Mouse (Mus musculus): ENCODE measurements around the gene D7Ertd443e. TPM values are rescaled to one million over a fixed set of nuclear protein-coding genes. Genes with fewer than 3 reads are reported as not detected.

D7Ertd443e gene
- polyA plus RNA-seq, 1 experiment from 2014 or later, result not detected

DNA sequence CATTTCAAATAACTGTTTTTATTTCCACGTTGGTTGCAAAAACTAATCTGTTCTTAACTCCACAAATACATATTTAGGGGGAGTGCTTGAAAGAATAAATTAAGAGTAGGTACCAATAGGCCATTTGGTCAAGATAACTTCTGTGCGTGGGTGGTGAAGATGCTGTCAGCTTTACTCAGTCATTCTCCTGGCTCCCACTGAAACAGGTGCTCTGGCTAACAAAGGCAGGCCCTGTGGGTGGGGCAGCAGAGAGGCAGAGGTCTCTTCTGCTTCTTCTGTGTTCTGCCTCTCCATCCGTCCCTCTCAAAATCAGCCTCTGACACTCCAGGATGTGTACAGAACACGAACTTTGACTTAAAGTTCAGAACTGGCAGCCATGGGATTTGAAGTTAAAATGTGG, 119.7 kb downstream of the D7Ertd443e start:
- H3K9ac ChIP-seq (ENCODE audit: low read length), result no peak overlapping the region
- 69% methylated on average over 4 of the region's 4 CpGs for WGBS
- no peak overlapping the region for H3K4me3 ChIP-seq (ENCODE audit: low read depth, low read length)
- no peak overlapping the region for H3K27ac ChIP-seq (ENCODE audit: low read depth, low read length)
- H3K36me3 ChIP-seq (ENCODE audit: control insufficient read depth, insufficient read depth, low read length), result no peaks in the 10 kb centered on the region
- H3K4me2 ChIP-seq (ENCODE audit: low read depth, low read length, severe bottlenecking), result no peak overlapping the region
- H3K9me3 ChIP-seq (ENCODE audit: control insufficient read depth, low read length), result no peaks in the 10 kb centered on the region
- DNase-seq (ENCODE audit: low spot score) (no peak), ATAC-seq (replicated peaks; ENCODE audit: low FRiP score) (no peak)
- H3K27me3 ChIP-seq (ENCODE audit: control insufficient read depth, insufficient read depth, low read length), result no peaks in the 10 kb centered on the region
- H3K4me1 ChIP-seq (replicated peaks; ENCODE audit: control insufficient read depth, insufficient read depth, low read length), result no peaks in the 10 kb centered on the region

DNA sequence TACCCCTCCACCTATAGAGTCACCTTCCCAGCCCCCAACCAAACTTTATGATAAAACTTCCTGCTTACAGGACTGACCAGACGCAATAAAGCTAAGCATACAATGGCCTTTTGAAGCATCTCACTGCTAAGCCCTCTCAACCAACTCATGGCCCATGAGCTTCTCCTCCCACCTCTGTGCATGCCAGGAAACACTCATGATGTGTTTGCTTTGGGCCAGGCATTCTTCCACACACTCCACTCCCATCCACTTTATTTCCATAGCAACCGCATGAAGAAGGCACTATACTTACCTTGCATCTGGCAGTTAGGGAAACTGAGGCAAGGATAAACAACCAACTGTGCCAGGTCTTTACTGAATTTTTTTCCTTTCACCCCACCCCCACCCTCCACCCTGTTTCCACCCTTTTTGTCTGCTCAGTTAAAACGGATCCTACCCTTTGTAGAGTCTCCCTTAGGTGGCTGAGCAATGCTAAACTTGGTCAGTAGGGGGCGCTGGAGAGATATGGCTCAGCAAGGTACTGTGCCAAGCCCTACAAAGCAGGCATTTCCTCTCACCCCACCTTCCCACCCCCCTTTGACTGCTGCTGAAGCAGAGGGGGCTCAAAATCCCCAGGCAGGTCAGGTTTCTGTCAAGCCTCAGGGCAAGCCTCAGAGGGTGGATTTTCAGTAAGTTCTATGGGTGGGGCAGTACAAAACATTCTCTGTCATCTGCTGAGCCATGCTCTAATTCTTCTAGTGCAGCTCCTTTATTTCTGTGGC, 122.1 kb downstream of the D7Ertd443e start:
- Histone ChIP-seq H3K36me3 (ENCODE audit: control insufficient read depth, insufficient read depth, low read length) (no peaks in the 10 kb centered on the region), H3K9ac (ENCODE audit: low read length) (no peak overlapping the region), H3K27ac (ENCODE audit: low read depth, low read length) (no peak overlapping the region), H3K4me3 (ENCODE audit: low read depth, low read length) (no peak overlapping the region), H3K9me3 (ENCODE audit: control insufficient read depth, low read length) (no peaks in the 10 kb centered on the region), H3K4me1 (replicated peaks; ENCODE audit: control insufficient read depth, insufficient read depth, low read length) (no peaks in the 10 kb centered on the region), H3K27me3 (ENCODE audit: control insufficient read depth, insufficient read depth, low read length) (no peaks in the 10 kb centered on the region), H3K4me2 (ENCODE audit: low read depth, low read length, severe bottlenecking) (no peak overlapping the region)
- DNase-seq (ENCODE audit: low spot score) (peak; percentile 82), ATAC-seq (replicated peaks; ENCODE audit: low FRiP score) (peak; percentile 53; the same call in 1 of the 2 replicates)
- 41% methylated on average over 4 of the region's 4 CpGs for WGBS

DNA sequence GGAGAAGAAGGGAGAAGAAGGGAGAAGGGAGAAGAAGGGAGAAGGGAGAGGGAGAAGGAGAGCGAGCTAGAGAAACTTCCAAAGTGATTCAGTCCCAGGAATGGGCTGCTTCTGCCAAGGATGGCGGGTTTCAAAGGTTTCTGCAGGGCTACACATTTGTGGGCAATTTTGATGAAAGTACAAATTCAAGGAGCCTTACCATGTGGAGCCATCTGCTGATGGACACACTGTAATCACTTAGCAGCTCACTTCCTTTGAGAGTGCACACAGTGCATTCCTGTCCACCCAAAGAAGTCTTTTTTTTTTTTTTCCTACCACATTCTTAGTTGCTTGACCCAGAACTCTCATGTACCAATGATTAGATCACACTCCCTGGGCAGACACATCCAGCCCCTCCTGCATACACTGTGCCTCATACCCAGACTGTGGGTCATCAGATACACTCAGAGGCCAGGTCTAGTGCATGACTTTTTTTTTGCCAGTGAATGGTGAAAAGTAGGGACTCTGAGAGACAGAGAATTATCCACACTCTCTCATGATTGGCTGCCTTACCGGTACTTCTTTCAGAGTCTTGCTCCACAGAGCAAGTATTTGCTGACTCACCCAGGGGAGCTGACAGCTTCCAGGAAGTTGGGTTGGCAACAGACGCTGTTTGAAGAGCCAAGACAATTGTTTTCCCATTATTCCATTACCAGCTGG, 124.3 kb downstream of the D7Ertd443e start:
- 67% methylated on average over 4 of the region's 4 CpGs for WGBS

DNA sequence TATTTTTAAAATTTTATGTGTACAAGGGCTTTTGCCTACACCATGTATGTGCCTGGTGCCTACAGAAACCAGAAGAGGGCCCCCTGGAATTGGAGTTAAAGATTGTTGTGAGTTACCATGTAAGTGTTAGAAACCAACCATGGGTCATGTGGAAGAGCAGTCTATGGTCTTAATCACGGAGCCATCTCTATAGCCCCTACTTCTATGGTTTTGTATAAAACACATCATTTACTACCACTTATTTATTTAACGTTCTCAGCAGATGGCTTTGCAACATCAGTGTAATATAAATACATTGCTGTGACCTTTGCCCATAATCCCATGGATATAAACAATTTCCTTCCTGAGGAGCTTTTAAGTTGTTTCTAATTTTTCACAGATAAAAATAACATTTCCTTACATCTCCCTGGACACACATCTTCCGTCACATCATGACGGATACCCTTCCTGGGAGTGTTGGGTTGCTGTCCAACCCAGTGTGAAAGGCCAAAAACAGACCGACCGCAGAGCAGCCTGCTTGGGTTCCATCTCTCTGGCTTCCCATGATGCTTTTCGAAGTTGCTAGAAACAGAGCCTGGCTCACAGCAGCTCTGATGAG, 135.1 kb downstream of the D7Ertd443e start:
- Histone ChIP-seq H3K4me1 (replicated peaks; ENCODE audit: control insufficient read depth, insufficient read depth, low read length) (no peaks in the 10 kb centered on the region), H3K4me3 (ENCODE audit: low read depth, low read length) (no peak overlapping the region), H3K9me3 (ENCODE audit: control insufficient read depth, low read length) (no peaks in the 10 kb centered on the region), H3K36me3 (ENCODE audit: control insufficient read depth, insufficient read depth, low read length) (no peaks in the 10 kb centered on the region), H3K27ac (ENCODE audit: low read depth, low read length) (no peak overlapping the region), H3K9ac (ENCODE audit: low read length) (no peak overlapping the region), H3K4me2 (ENCODE audit: low read depth, low read length, severe bottlenecking) (no peak overlapping the region), H3K27me3 (ENCODE audit: control insufficient read depth, insufficient read depth, low read length) (no peaks in the 10 kb centered on the region)
- ATAC-seq (replicated peaks; ENCODE audit: low FRiP score) (no peak), DNase-seq (ENCODE audit: low spot score) (no peak)
- 90% methylated on average over 7 of the region's 7 CpGs for WGBS

More for the DNA sequence above, 124.3 kb downstream of the D7Ertd443e start:
- H3K9ac ChIP-seq (ENCODE audit: low read length), result no peak overlapping the region
- no peaks in the 10 kb centered on the region for H3K27me3 ChIP-seq (ENCODE audit: control insufficient read depth, insufficient read depth, low read length)
- DNase-seq (ENCODE audit: low spot score) (no peak), ATAC-seq (replicated peaks; ENCODE audit: low FRiP score) (no peak)
- H3K9me3 ChIP-seq (ENCODE audit: control insufficient read depth, low read length), result no peaks in the 10 kb centered on the region
- no peak overlapping the region for H3K4me2 ChIP-seq (ENCODE audit: low read depth, low read length, severe bottlenecking)
- H3K4me1 ChIP-seq (replicated peaks; ENCODE audit: control insufficient read depth, insufficient read depth, low read length), result no peaks in the 10 kb centered on the region
- H3K36me3 ChIP-seq (ENCODE audit: control insufficient read depth, insufficient read depth, low read length), result no peaks in the 10 kb centered on the region
- no peak overlapping the region for H3K27ac ChIP-seq (ENCODE audit: low read depth, low read length)
- no peak overlapping the region for H3K4me3 ChIP-seq (ENCODE audit: low read depth, low read length)

DNA sequence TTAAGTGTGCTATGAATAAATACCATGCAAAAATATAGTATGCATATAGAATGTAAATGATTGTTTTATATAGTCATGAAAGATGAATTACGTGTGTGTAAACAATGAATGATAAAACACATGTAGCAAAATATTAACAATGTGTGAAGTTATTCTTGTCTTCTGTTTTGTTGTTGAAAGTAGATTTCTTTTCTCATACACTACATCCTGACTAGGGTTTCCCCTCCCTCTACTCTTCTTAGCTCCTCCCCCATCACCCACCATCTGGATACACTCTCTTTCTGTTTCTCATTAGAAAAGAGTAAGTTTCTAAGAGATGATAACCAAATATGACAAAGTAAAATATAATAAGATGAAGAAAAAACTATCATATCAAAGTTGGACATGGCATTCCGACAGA, 137.4 kb downstream of the D7Ertd443e start:
- Histone ChIP-seq H3K4me2 (ENCODE audit: low read depth, low read length, severe bottlenecking) (no peak overlapping the region), H3K9me3 (ENCODE audit: control insufficient read depth, low read length) (no peaks in the 10 kb centered on the region), H3K4me1 (replicated peaks; ENCODE audit: control insufficient read depth, insufficient read depth, low read length) (no peaks in the 10 kb centered on the region), H3K27me3 (ENCODE audit: control insufficient read depth, insufficient read depth, low read length) (no peaks in the 10 kb centered on the region), H3K4me3 (ENCODE audit: low read depth, low read length) (no peak overlapping the region), H3K27ac (ENCODE audit: low read depth, low read length) (no peak overlapping the region), H3K9ac (ENCODE audit: low read length) (no peak overlapping the region), H3K36me3 (ENCODE audit: control insufficient read depth, insufficient read depth, low read length) (no peaks in the 10 kb centered on the region)
- DNase-seq (ENCODE audit: low spot score) (no peak), ATAC-seq (replicated peaks; ENCODE audit: low FRiP score) (no peak)
- 88% methylated on average over 2 of the region's 2 CpGs for WGBS

DNA sequence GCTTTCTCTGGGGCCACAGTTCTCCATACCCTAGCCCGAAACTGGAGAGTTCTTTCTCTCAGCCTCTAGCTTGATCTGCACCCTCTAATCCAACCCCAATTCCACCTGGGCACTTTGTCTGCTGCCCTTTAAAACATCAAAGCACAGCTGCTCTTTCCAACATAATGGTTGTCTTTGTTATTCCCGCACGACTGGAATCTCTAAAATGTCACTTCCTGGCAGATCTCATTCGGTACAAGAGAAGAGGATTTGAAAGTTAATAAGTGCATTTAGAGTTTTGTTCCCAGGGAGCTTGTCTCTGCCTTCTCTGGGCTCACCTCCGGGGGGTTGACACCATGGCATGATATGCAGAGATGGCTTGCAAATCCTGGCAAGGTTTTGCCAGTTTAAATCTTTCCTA, 138.8 kb downstream of the D7Ertd443e start:
- 25% methylated on average over 5 of the region's 5 CpGs for WGBS

DNA sequence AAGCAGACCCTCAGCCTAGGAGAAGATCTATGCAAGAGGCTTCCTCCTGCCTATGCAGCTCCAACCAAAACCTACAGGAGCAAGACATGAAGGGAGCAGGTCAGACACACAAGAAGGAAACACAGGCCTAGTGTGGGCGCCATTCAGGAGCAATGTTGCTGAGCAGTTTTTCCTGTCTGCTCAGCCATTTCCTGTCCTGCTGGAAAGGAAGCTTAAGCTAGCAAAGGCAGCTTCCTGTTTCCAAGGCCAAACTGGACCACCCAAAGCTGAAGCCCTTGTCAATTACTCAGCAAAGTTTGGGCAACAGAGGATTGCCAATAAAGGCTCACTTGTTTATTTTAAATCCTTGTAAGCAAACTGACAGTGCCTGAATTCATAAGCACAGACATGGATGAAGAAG, 142.7 kb downstream of the D7Ertd443e start:
- H3K27ac ChIP-seq (ENCODE audit: low read depth, low read length), result no peak overlapping the region
- H3K9me3 ChIP-seq (ENCODE audit: control insufficient read depth, low read length), result no peaks in the 10 kb centered on the region
- WGBS, result 64% methylated on average over 1 of the region's 1 CpGs
- H3K4me3 ChIP-seq (ENCODE audit: low read depth, low read length), result no peak overlapping the region
- no peaks in the 10 kb centered on the region for H3K27me3 ChIP-seq (ENCODE audit: control insufficient read depth, insufficient read depth, low read length)
- no peaks in the 10 kb centered on the region for H3K36me3 ChIP-seq (ENCODE audit: control insufficient read depth, insufficient read depth, low read length)
- no peak overlapping the region for H3K4me2 ChIP-seq (ENCODE audit: low read depth, low read length, severe bottlenecking)
- H3K9ac ChIP-seq (ENCODE audit: low read length), result no peak overlapping the region
- H3K4me1 ChIP-seq (replicated peaks; ENCODE audit: control insufficient read depth, insufficient read depth, low read length), result no peaks in the 10 kb centered on the region
- DNase-seq (ENCODE audit: low spot score) (no peak), ATAC-seq (replicated peaks; ENCODE audit: low FRiP score) (no peak)

More for the DNA sequence above, 138.8 kb downstream of the D7Ertd443e start:
- no peak overlapping the region for H3K27ac ChIP-seq (ENCODE audit: low read depth, low read length)
- no peaks in the 10 kb centered on the region for H3K36me3 ChIP-seq (ENCODE audit: control insufficient read depth, insufficient read depth, low read length)
- no peaks in the 10 kb centered on the region for H3K4me1 ChIP-seq (replicated peaks; ENCODE audit: control insufficient read depth, insufficient read depth, low read length)
- no peaks in the 10 kb centered on the region for H3K27me3 ChIP-seq (ENCODE audit: control insufficient read depth, insufficient read depth, low read length)
- no peak overlapping the region for H3K4me3 ChIP-seq (ENCODE audit: low read depth, low read length)
- no peaks in the 10 kb centered on the region for H3K9me3 ChIP-seq (ENCODE audit: control insufficient read depth, low read length)
- no peak overlapping the region for H3K4me2 ChIP-seq (ENCODE audit: low read depth, low read length, severe bottlenecking)
- H3K9ac ChIP-seq (ENCODE audit: low read length), result no peak overlapping the region
- DNase-seq (ENCODE audit: low spot score) (no peak), ATAC-seq (replicated peaks; ENCODE audit: low FRiP score) (no peak)

DNA sequence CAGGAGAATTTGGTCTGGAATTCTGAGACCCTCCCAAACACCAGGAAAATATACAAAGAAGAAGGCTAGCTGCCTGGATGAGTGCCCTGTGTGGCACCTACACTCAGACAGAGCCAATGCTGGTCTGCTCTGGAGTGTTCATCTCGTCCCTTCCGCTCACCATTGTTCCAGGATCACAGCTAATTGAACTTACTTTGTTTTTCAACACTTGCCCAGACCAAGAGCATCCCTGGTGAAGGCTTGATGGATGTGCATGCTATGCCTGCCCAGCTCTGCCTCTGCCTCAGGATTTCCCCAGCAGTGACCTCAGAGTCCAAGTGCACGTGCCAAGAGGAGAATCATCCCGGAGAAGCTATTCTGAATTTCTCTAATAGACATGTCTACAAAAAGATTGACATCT, 144.2 kb downstream of the D7Ertd443e start:
- ATAC-seq (replicated peaks; ENCODE audit: low FRiP score) (no peak), DNase-seq (ENCODE audit: low spot score) (no peak)
- Histone ChIP-seq H3K27ac (ENCODE audit: low read depth, low read length) (no peak overlapping the region), H3K4me1 (replicated peaks; ENCODE audit: control insufficient read depth, insufficient read depth, low read length) (no peaks in the 10 kb centered on the region), H3K4me2 (ENCODE audit: low read depth, low read length, severe bottlenecking) (no peak overlapping the region), H3K9me3 (ENCODE audit: control insufficient read depth, low read length) (no peaks in the 10 kb centered on the region), H3K4me3 (ENCODE audit: low read depth, low read length) (no peak overlapping the region), H3K9ac (ENCODE audit: low read length) (no peak overlapping the region), H3K36me3 (ENCODE audit: control insufficient read depth, insufficient read depth, low read length) (no peaks in the 10 kb centered on the region), H3K27me3 (ENCODE audit: control insufficient read depth, insufficient read depth, low read length) (no peaks in the 10 kb centered on the region)
- WGBS, result 93% methylated on average over 4 of the region's 4 CpGs
